Comparison of ENCODE assay signal across 8 mouse cellular contexts in genomic region chr14:118131931-118132641, GRCm38 (mm10). TPM values are rescaled to one million over a fixed set of nuclear protein-coding genes. Genes with fewer than 3 reads are reported as not detected.
DNase-seq lines count a peak whose midpoint lies in the region; ATAC-seq and TF ChIP-seq lines count a peak whose summit lies in the region.

No protein-coding gene starts in this region.

- H3K9me3 ChIP-seq in lung, postnatal 0 days (ENCODE audit: low read length) = no peaks in the 10 kb centered on the region
- no peaks in the 10 kb centered on the region for H3K9me3 ChIP-seq in forebrain, embryonic 10.5 days

- WGBS in lung, postnatal 0 days = 10% methylated on average over 21 of the region's 21 CpGs
- WGBS in forebrain, embryonic 10.5 days = 14% methylated on average over 21 of the region's 21 CpGs
- 8% methylated on average over 21 of the region's 21 CpGs for WGBS in liver, adult 2 months
- 8% methylated on average over 21 of the region's 21 CpGs for WGBS in small intestine, adult 2 months

- TF ChIP-seq CTCF in lung, postnatal 0 days (IDR thresholded peaks at IDR 0.05) = no peak
- no peak for TF ChIP-seq CTCF in liver, adult 2 months (IDR thresholded peaks at IDR 0.05; ENCODE audit: low read depth, low read length)
- TF ChIP-seq CTCF in small intestine, adult 2 months (IDR thresholded peaks at IDR 0.05; ENCODE audit: extremely low read depth, insufficient read length, insufficient replicate concordance, low read depth, low read length) = no peak

- peaks cover 5% of the 10 kb centered on the region; the same call in 1 of the 2 replicates for H3K36me3 ChIP-seq in lung, postnatal 0 days (ENCODE audit: insufficient read depth, low read length)
- H3K36me3 ChIP-seq in forebrain, embryonic 10.5 days (replicated peaks) = peaks cover 25% of the 10 kb centered on the region
- peaks cover 4% of the 10 kb centered on the region; the same call in 1 of the 2 replicates for H3K36me3 ChIP-seq in liver, adult 2 months (ENCODE audit: control insufficient read depth, insufficient read depth, low read length)
- peaks cover 13% of the 10 kb centered on the region for H3K36me3 ChIP-seq in small intestine, adult 2 months (ENCODE audit: control insufficient read depth, insufficient read depth, low read length)

- H3K4me2 ChIP-seq in lung, postnatal 0 days (replicated peaks; ENCODE audit: low read depth, low read length) = peak overlapping the region; percentile 97

- no peak for ATAC-seq in lung, postnatal 0 days

- H3K4me3 ChIP-seq in lung, postnatal 0 days (ENCODE audit: low read depth, low read length) = peak overlapping the region; percentile 78
- H3K4me3 ChIP-seq in forebrain, embryonic 10.5 days = peak overlapping the region; percentile 83
- peak overlapping the region; percentile 90 for H3K4me3 ChIP-seq in liver, adult 2 months (ENCODE audit: insufficient read depth, low read depth, low read length)
- H3K4me3 ChIP-seq in small intestine, adult 2 months (ENCODE audit: low read depth, low read length) = peak overlapping the region; percentile 81

- H3K27ac ChIP-seq in lung, postnatal 0 days (ENCODE audit: low read length) = no peak overlapping the region; the same call in 1 of the 2 replicates
- H3K27ac ChIP-seq in forebrain, embryonic 10.5 days = peak overlapping the region; percentile 88
- peak overlapping the region; percentile 63 for H3K27ac ChIP-seq in liver, adult 2 months (replicated peaks; ENCODE audit: insufficient read depth, low read depth, low read length)
- H3K27ac ChIP-seq in small intestine, adult 2 months (ENCODE audit: insufficient read depth, low read depth, low read length) = no peak overlapping the region

- DNase-seq in lung, postnatal 0 days (ENCODE audit: low spot score) = no peak
- no peak for DNase-seq in lung, postnatal 25 days (ENCODE audit: low spot score)
- no peak for DNase-seq in forebrain, embryonic 10.5 days (ENCODE audit: extremely low spot score, low spot score)
- no peak for DNase-seq in liver, adult 2 months (ENCODE audit: extremely low read depth, low read depth, low spot score)
- DNase-seq in ovary, postnatal 14 days (ENCODE audit: low spot score) = no peak
- DNase-seq in c-Kit-positive CD71-positive TER-119-positive erythroid progenitor cells, embryonic 14.5 days (ENCODE audit: low spot score) = no peak
- DNase-seq in adrenal gland, adult 2 months = no peak

- TF ChIP-seq POLR2A in liver, adult 2 months (IDR thresholded peaks at IDR 0.05; ENCODE audit: extremely low read depth, insufficient read depth, low read length) = no peak
- TF ChIP-seq POLR2A in small intestine, adult 2 months (IDR thresholded peaks at IDR 0.05; ENCODE audit: low read depth, low read length) = no peak

- H3K27me3 ChIP-seq in lung, postnatal 0 days (replicated peaks; ENCODE audit: insufficient read depth, low read length) = no peaks in the 10 kb centered on the region
- peaks cover 6% of the 10 kb centered on the region for H3K27me3 ChIP-seq in forebrain, embryonic 10.5 days (ENCODE audit: poor library complexity, severe bottlenecking)
- H3K27me3 ChIP-seq in liver, adult 2 months (ENCODE audit: control insufficient read depth, insufficient read depth, low read length) = no peaks in the 10 kb centered on the region
- H3K27me3 ChIP-seq in small intestine, adult 2 months (ENCODE audit: control insufficient read depth, insufficient read depth, low read length) = no peaks in the 10 kb centered on the region

- peaks cover 9% of the 10 kb centered on the region; the same call in 1 of the 2 replicates for H3K79me2 ChIP-seq in liver, adult 2 months (ENCODE audit: control insufficient read depth, insufficient read depth, low read length)

- H3K9ac ChIP-seq in lung, postnatal 0 days (replicated peaks; ENCODE audit: low read depth) = peak overlapping the region; percentile 69
- H3K9ac ChIP-seq in liver, adult 2 months (ENCODE audit: low read depth, low read length) = peak overlapping the region; percentile 88

- H3K4me1 ChIP-seq in lung, postnatal 0 days (ENCODE audit: insufficient read depth, low read depth, low read length) = peaks cover 12% of the 10 kb centered on the region; the same call in 1 of the 2 replicates
- peaks cover 30% of the 10 kb centered on the region for H3K4me1 ChIP-seq in forebrain, embryonic 10.5 days
- peaks cover 10% of the 10 kb centered on the region for H3K4me1 ChIP-seq in liver, adult 2 months (ENCODE audit: control insufficient read depth, insufficient read depth, low read length)
- H3K4me1 ChIP-seq in small intestine, adult 2 months (ENCODE audit: control insufficient read depth, insufficient read depth, insufficient read length, low read length) = no peaks in the 10 kb centered on the region; the same call in 1 of the 2 replicates

- no peak for TF ChIP-seq EP300 in lung, postnatal 0 days (IDR thresholded peaks at IDR 0.05)

RNA-seq across cellular contexts. Expression of gene Tgds, which starts 0.5 kb away (rescaled TPM):
- polyA plus RNA-seq in lung, postnatal 0 days (2015; fragmentation: Nextera tagmentation; extraction: Ambion mirVana) = 26.6 and 28.0 TPM in 2 replicates
- polyA plus RNA-seq in forebrain, embryonic 10.5 days (2016; fragmentation: Nextera tagmentation; extraction: Ambion mirVana) = 28.4 and 30.6 TPM in 2 replicates
- total RNA-seq in liver, adult 2 months (2014; rRNA removed) = 32.4 and 37.9 TPM in 2 replicates
- polyA plus RNA-seq in liver, adult 2 months (2012; rRNA removed) = 14.3 and 14.4 TPM in 2 replicates
- 3.9 and 5.6 TPM in 2 replicates for polyA plus RNA-seq in small intestine, adult 2 months (2012; rRNA removed)
- total RNA-seq in adrenal gland, adult 2 months (2021) = 10 to 100 TPM; 15.0 to 16.4 TPM
- polyA plus RNA-seq in adrenal gland, adult 2 months (2012; rRNA removed) = 3.4 and 3.7 TPM in 2 replicates

RNA-seq across cellular contexts. Expression of gene Gpr180, which starts 4.9 kb away (rescaled TPM):
- polyA plus RNA-seq in lung, postnatal 0 days (2015; fragmentation: Nextera tagmentation; extraction: Ambion mirVana) = 48.8 and 50.9 TPM in 2 replicates
- 36.8 and 37.7 TPM in 2 replicates for polyA plus RNA-seq in forebrain, embryonic 10.5 days (2016; fragmentation: Nextera tagmentation; extraction: Ambion mirVana)
- total RNA-seq in liver, adult 2 months (2014; rRNA removed) = 28.0 and 29.8 TPM in 2 replicates
- polyA plus RNA-seq in liver, adult 2 months (2012; rRNA removed) = 32.7 and 36.6 TPM in 2 replicates
- 14.6 and 14.9 TPM in 2 replicates for polyA plus RNA-seq in small intestine, adult 2 months (2012; rRNA removed)
- total RNA-seq in adrenal gland, adult 2 months (2021) = 10 to 100 TPM; 27.0 to 31.8 TPM
- polyA plus RNA-seq in adrenal gland, adult 2 months (2012; rRNA removed) = 34.8 and 36.4 TPM in 2 replicates

Comparison
In these comparisons a context has a peak if more than half of its experiments do, and no peak if none do; other contexts are left out.
1. H3K27ac ChIP-seq: peak in forebrain, embryonic 10.5 days (single experiment) and liver, adult 2 months (single experiment); none in lung, postnatal 0 days (single experiment) and small intestine, adult 2 months (single experiment).
2. Peak in every context shown above with its lines, with median percentiles within 50 percentile points of each other: H3K4me3 ChIP-seq.